Mouse (Mus musculus): Measurements from ENCODE around the gene Rtn1. TPM values are rescaled to one million over a fixed set of nuclear protein-coding genes. Genes with fewer than 3 reads are reported as not detected.

The Rtn1 gene
- polyA plus RNA-seq, 1 experiment from 2014 or later, result 1.7 TPM

GRCm38 (mm10) chr12:72235621-72236351, 173.1 kb downstream of the Rtn1 start:
- ATAC-seq (ENCODE audit: low read depth), result no peak
- H3K4me1 ChIP-seq (ENCODE audit: control insufficient read depth, low read depth, low read length), result no peaks in the 10 kb centered on the region
- H3K4me3 ChIP-seq (ENCODE audit: low read depth, low read length), result no peak overlapping the region
- no peak overlapping the region for H3K9ac ChIP-seq (ENCODE audit: low read depth, low read length)
- WGBS (ENCODE audit: insufficient replicate concordance), result 50% methylated on average over 12 of the region's 12 CpGs
- no peak overlapping the region for H3K4me2 ChIP-seq (ENCODE audit: low read depth, low read length)
- no peaks in the 10 kb centered on the region for H3K9me3 ChIP-seq (replicated peaks; ENCODE audit: control insufficient read depth, low read length)
- peaks cover 23% of the 10 kb centered on the region for H3K27me3 ChIP-seq (ENCODE audit: control insufficient read depth, insufficient read depth, low read depth, low read length)
- no peaks in the 10 kb centered on the region for H3K36me3 ChIP-seq (ENCODE audit: control insufficient read depth, insufficient read depth)
- no peak overlapping the region for H3K27ac ChIP-seq (ENCODE audit: low read length)

GRCm38 (mm10) chr12:72234966-72235365, 173.9 kb downstream of the Rtn1 start:
- 78% methylated on average over 9 of the region's 9 CpGs for WGBS (ENCODE audit: insufficient replicate concordance)
- peaks cover 23% of the 10 kb centered on the region for H3K27me3 ChIP-seq (ENCODE audit: control insufficient read depth, insufficient read depth, low read depth, low read length)

GRCm38 (mm10) chr12:72234151-72234550, 174.7 kb downstream of the Rtn1 start:
- H3K4me3 ChIP-seq (ENCODE audit: low read depth, low read length), result no peak overlapping the region
- WGBS (ENCODE audit: insufficient replicate concordance), result 78% methylated on average over 3 of the region's 3 CpGs
- H3K36me3 ChIP-seq (ENCODE audit: control insufficient read depth, insufficient read depth), result no peaks in the 10 kb centered on the region
- no peak overlapping the region for H3K27ac ChIP-seq (ENCODE audit: low read length)
- H3K9me3 ChIP-seq (replicated peaks; ENCODE audit: control insufficient read depth, low read length), result no peaks in the 10 kb centered on the region
- peaks cover 23% of the 10 kb centered on the region for H3K27me3 ChIP-seq (ENCODE audit: control insufficient read depth, insufficient read depth, low read depth, low read length)
- H3K4me1 ChIP-seq (ENCODE audit: control insufficient read depth, low read depth, low read length), result no peaks in the 10 kb centered on the region
- no peak overlapping the region for H3K4me2 ChIP-seq (ENCODE audit: low read depth, low read length)
- H3K9ac ChIP-seq (ENCODE audit: low read depth, low read length), result no peak overlapping the region
- ATAC-seq (ENCODE audit: low read depth), result no peak

More at GRCm38 (mm10) chr12:72234966-72235365, 173.9 kb downstream of the Rtn1 start:
- no peaks in the 10 kb centered on the region for H3K9me3 ChIP-seq (replicated peaks; ENCODE audit: control insufficient read depth, low read length)
- no peak overlapping the region for H3K4me3 ChIP-seq (ENCODE audit: low read depth, low read length)
- H3K9ac ChIP-seq (ENCODE audit: low read depth, low read length), result no peak overlapping the region
- no peak overlapping the region for H3K4me2 ChIP-seq (ENCODE audit: low read depth, low read length)
- H3K27ac ChIP-seq (ENCODE audit: low read length), result no peak overlapping the region
- H3K36me3 ChIP-seq (ENCODE audit: control insufficient read depth, insufficient read depth), result no peaks in the 10 kb centered on the region
- H3K4me1 ChIP-seq (ENCODE audit: control insufficient read depth, low read depth, low read length), result no peaks in the 10 kb centered on the region
- no peak for ATAC-seq (ENCODE audit: low read depth)

- Histone ChIP-seq H3K4me2 (ENCODE audit: low read depth, low read length) (no peak overlapping the region), H3K4me1 (ENCODE audit: control insufficient read depth, low read depth, low read length) (no peaks in the 10 kb centered on the region), H3K36me3 (ENCODE audit: control insufficient read depth, insufficient read depth) (no peaks in the 10 kb centered on the region), H3K27ac (ENCODE audit: low read length) (no peak overlapping the region), H3K9me3 (replicated peaks; ENCODE audit: control insufficient read depth, low read length) (no peaks in the 10 kb centered on the region), H3K9ac (ENCODE audit: low read depth, low read length) (no peak overlapping the region), H3K4me3 (ENCODE audit: low read depth, low read length) (no peak overlapping the region), H3K27me3 (ENCODE audit: control insufficient read depth, insufficient read depth, low read depth, low read length) (peaks cover 23% of the 10 kb centered on the region)
- 73% methylated on average over 19 of the region's 19 CpGs for WGBS (ENCODE audit: insufficient replicate concordance)
- ATAC-seq (ENCODE audit: low read depth), result no peak
Observed at GRCm38 (mm10) chr12:72232826-72233790, 175.7 kb downstream of the Rtn1 start.

GRCm38 (mm10) chr12:72232176-72232575, 176.7 kb downstream of the Rtn1 start:
- H3K27ac ChIP-seq (ENCODE audit: low read length), result no peak overlapping the region
- no peaks in the 10 kb centered on the region for H3K9me3 ChIP-seq (replicated peaks; ENCODE audit: control insufficient read depth, low read length)
- no peak overlapping the region for H3K4me3 ChIP-seq (ENCODE audit: low read depth, low read length)
- no peaks in the 10 kb centered on the region for H3K4me1 ChIP-seq (ENCODE audit: control insufficient read depth, low read depth, low read length)
- no peak for ATAC-seq (ENCODE audit: low read depth)
- H3K9ac ChIP-seq (ENCODE audit: low read depth, low read length), result no peak overlapping the region
- no peaks in the 10 kb centered on the region for H3K36me3 ChIP-seq (ENCODE audit: control insufficient read depth, insufficient read depth)
- no peak overlapping the region for H3K4me2 ChIP-seq (ENCODE audit: low read depth, low read length)
- 42% methylated on average over 3 of the region's 3 CpGs for WGBS (ENCODE audit: insufficient replicate concordance)
- peaks cover 19% of the 10 kb centered on the region for H3K27me3 ChIP-seq (ENCODE audit: control insufficient read depth, insufficient read depth, low read depth, low read length)

GRCm38 (mm10) chr12:72229451-72230196, 179.2 kb downstream of the Rtn1 start:
- Histone ChIP-seq H3K4me2 (ENCODE audit: low read depth, low read length) (no peak overlapping the region), H3K27me3 (ENCODE audit: control insufficient read depth, insufficient read depth, low read depth, low read length) (no peaks in the 10 kb centered on the region), H3K9me3 (replicated peaks; ENCODE audit: control insufficient read depth, low read length) (no peaks in the 10 kb centered on the region), H3K27ac (ENCODE audit: low read length) (no peak overlapping the region), H3K9ac (ENCODE audit: low read depth, low read length) (no peak overlapping the region), H3K36me3 (ENCODE audit: control insufficient read depth, insufficient read depth) (no peaks in the 10 kb centered on the region), H3K4me3 (ENCODE audit: low read depth, low read length) (no peak overlapping the region), H3K4me1 (ENCODE audit: control insufficient read depth, low read depth, low read length) (no peaks in the 10 kb centered on the region)
- ATAC-seq (ENCODE audit: low read depth), result no peak
- WGBS (ENCODE audit: insufficient replicate concordance), result 64% methylated on average over 8 of the region's 8 CpGs

GRCm38 (mm10) chr12:72227731-72228130, 181.1 kb downstream of the Rtn1 start:
- no peak overlapping the region for H3K27ac ChIP-seq (ENCODE audit: low read length)
- H3K9me3 ChIP-seq (replicated peaks; ENCODE audit: control insufficient read depth, low read length), result no peaks in the 10 kb centered on the region
- H3K36me3 ChIP-seq (ENCODE audit: control insufficient read depth, insufficient read depth), result no peaks in the 10 kb centered on the region
- no peaks in the 10 kb centered on the region for H3K4me1 ChIP-seq (ENCODE audit: control insufficient read depth, low read depth, low read length)
- H3K27me3 ChIP-seq (ENCODE audit: control insufficient read depth, insufficient read depth, low read depth, low read length), result no peaks in the 10 kb centered on the region
- no peak overlapping the region for H3K4me2 ChIP-seq (ENCODE audit: low read depth, low read length)
- no peak for ATAC-seq (ENCODE audit: low read depth)
- H3K4me3 ChIP-seq (ENCODE audit: low read depth, low read length), result no peak overlapping the region
- 70% methylated on average over 6 of the region's 6 CpGs for WGBS (ENCODE audit: insufficient replicate concordance)
- H3K9ac ChIP-seq (ENCODE audit: low read depth, low read length), result no peak overlapping the region

- Histone ChIP-seq H3K9me3 (replicated peaks; ENCODE audit: control insufficient read depth, low read length) (no peaks in the 10 kb centered on the region; the same call in 1 of the 2 replicates), H3K9ac (ENCODE audit: low read depth, low read length) (no peak overlapping the region), H3K27ac (ENCODE audit: low read length) (no peak overlapping the region), H3K4me1 (ENCODE audit: control insufficient read depth, low read depth, low read length) (no peaks in the 10 kb centered on the region), H3K36me3 (ENCODE audit: control insufficient read depth, insufficient read depth) (no peaks in the 10 kb centered on the region), H3K27me3 (ENCODE audit: control insufficient read depth, insufficient read depth, low read depth, low read length) (no peaks in the 10 kb centered on the region), H3K4me3 (ENCODE audit: low read depth, low read length) (no peak overlapping the region), H3K4me2 (ENCODE audit: low read depth, low read length) (no peak overlapping the region)
- ATAC-seq (ENCODE audit: low read depth), result no peak
- 65% methylated on average over 3 of the region's 3 CpGs for WGBS (ENCODE audit: insufficient replicate concordance)
Observed at GRCm38 (mm10) chr12:72225371-72225770, 183.5 kb downstream of the Rtn1 start.

Measured in liver, embryonic 16.5 days (tissue).